Mouse (Mus musculus): Measurements from ENCODE around the gene Sike1.

DNA sequence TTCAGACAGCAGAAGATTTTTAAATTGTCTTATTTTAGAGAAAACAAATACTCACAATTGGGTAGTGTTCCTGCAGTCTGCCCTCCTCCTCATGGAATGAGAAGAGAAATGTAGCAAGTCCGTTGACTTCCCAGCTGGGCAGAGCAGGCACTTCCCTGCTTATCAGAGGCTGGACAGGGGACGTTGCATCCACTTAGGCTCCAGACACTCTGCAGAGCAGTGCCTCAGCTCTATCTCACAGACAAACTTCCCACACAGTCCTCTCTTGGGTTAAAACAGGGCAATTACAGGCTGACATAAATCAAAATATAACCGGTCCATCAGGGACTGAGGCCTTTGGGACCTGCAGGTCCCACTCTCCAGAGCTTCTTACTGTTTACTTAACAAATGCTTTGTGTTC is 31.5 kb upstream of the Sike1 start, which contains the start of gene Nr1h5:
- TF ChIP-seq CTCF (IDR thresholded peaks at IDR 0.05; ENCODE audit: low read depth, low read length) (no peak), GATA1 (IDR thresholded peaks at IDR 0.05; ENCODE audit: borderline replicate concordance, low read length) (no peak), TAL1 (conservative IDR thresholded peaks at IDR 0.05; ENCODE audit: low read depth, low read length) (no peak), GATA2 (IDR thresholded peaks at IDR 0.05; ENCODE audit: borderline replicate concordance, low read depth, low read length) (no peak), POLR2AphosphoS5 (IDR thresholded peaks at IDR 0.05; ENCODE audit: insufficient replicate concordance, low read depth, low read length) (no peak)
